Mouse (Mus musculus): ENCODE measurements at regions not wholly inside any gene's neighbourhood (a gene's known extent, or its start where the extent isn't known, plus 50 kb on each side); places are given as distances from the start of the nearest gene placed in this dataset.

DNA sequence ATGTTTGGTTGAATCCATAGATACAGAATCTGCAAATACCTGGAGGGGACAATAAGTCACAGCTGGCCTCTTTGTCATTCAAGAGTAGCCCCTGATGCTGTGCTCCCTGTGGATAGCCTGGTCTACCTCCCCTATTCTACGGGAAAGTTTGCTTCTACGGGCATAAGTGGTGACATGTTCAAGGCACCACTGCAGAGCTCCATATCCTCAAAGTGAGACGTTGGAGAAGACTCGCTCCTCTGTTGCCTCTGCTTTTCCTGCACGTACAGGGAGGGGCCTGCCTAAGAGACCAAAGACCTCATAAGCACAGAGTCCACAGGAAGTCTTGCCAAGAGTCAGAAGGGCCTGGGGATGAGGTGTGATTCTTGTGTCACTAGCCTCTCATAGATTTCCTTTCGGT is 70.1 kb downstream of the Tril start:
- Histone ChIP-seq H3K9ac (ENCODE audit: low read depth, low read length, severe bottlenecking) (no peak overlapping the region), H3K4me3 (replicated peaks; ENCODE audit: low read length) (no peak overlapping the region), H3K27ac (replicated peaks; ENCODE audit: low read depth, low read length) (no peak overlapping the region), H3K27me3 (ENCODE audit: control insufficient read depth, insufficient read depth, low read length) (no peaks in the 10 kb centered on the region), H3K4me1 (ENCODE audit: control insufficient read depth, insufficient read depth, low read length) (no peaks in the 10 kb centered on the region), H3K4me2 (replicated peaks; ENCODE audit: low read depth, low read length, severe bottlenecking) (no peak overlapping the region), H3K36me3 (ENCODE audit: control insufficient read depth, insufficient read depth, low read length) (no peaks in the 10 kb centered on the region), H3K9me3 (ENCODE audit: control insufficient read depth, low read length) (no peaks in the 10 kb centered on the region)
- DNase-seq (ENCODE audit: low spot score): no peak
- 84% methylated on average over 6 of the region's 6 CpGs for WGBS
- TF ChIP-seq POLR2A (IDR thresholded peaks at IDR 0.05; ENCODE audit: borderline replicate concordance, extremely low read depth, insufficient read depth, insufficient read length): no peak
- ATAC-seq (ENCODE audit: low FRiP score, low read depth): no peak
